10 mouse cellular contexts compared by ENCODE assay signal in the genomic region with DNA sequence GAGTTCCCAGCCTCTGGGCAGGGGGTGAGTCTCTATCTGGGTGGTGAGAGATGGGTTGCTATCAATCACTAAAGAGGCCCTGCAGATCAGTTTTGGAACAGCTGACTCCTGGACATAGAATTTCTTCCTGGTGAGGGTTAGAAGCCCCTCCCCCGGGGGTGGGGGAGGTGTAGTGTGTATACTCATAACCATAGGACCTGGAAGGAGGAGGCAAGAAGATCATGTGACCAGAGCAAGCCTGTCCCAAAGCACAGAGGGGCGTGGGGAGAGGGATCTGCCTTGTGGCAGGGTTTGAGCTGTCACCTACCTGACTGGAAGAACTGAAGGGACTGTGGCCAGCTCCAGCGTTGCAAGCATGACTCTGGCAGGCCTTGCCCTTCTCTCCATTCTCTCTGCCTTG. TPM values are rescaled to one million over a fixed set of nuclear protein-coding genes. Genes with fewer than 3 reads are reported as not detected.
DNase-seq lines count a peak whose midpoint lies in the region; ATAC-seq and TF ChIP-seq lines count a peak whose summit lies in the region.
"Had no signal": no experiment of that assay in that cellular context is flagged by ENCODE, and none has a peak within 500 bp of the region (broad histone marks: within the 10 kb centered on the region; RNA-seq: fewer than 3 reads in every experiment).

No protein-coding gene starts in this region.

- 36% methylated on average over 3 of the region's 3 CpGs for WGBS in limb, embryonic 11.5 days
- WGBS in limb, embryonic 10.5 days = 41% methylated on average over 3 of the region's 3 CpGs
- 34% methylated on average over 3 of the region's 3 CpGs for WGBS in hindbrain, postnatal 0 days
- 24% methylated on average over 3 of the region's 3 CpGs for WGBS in stomach, embryonic 14.5 days
- 32% methylated on average over 3 of the region's 3 CpGs for WGBS in intestine, embryonic 15.5 days

- no peaks in the 10 kb centered on the region for H3K36me3 ChIP-seq in limb, embryonic 11.5 days (ENCODE audit: control insufficient read depth, insufficient read depth, low read length)
- no peaks in the 10 kb centered on the region for H3K36me3 ChIP-seq in limb, embryonic 10.5 days
- H3K36me3 ChIP-seq in hindbrain, postnatal 0 days (ENCODE audit: insufficient read depth, low read length) = no peaks in the 10 kb centered on the region
- H3K36me3 ChIP-seq in stomach, embryonic 14.5 days (ENCODE audit: control insufficient read depth, insufficient read depth, low read length) = no peaks in the 10 kb centered on the region
- H3K36me3 ChIP-seq in intestine, embryonic 15.5 days = no peaks in the 10 kb centered on the region

- H3K27ac ChIP-seq in limb, embryonic 11.5 days (replicated peaks; ENCODE audit: low read depth, low read length) = no peak overlapping the region
- H3K27ac ChIP-seq in limb, embryonic 10.5 days = no peak overlapping the region
- peak overlapping the region; percentile 64; the same call in 1 of the 2 replicates for H3K27ac ChIP-seq in hindbrain, postnatal 0 days
- peak overlapping the region; percentile 53 for H3K27ac ChIP-seq in stomach, embryonic 14.5 days (ENCODE audit: low read length)
- H3K27ac ChIP-seq in intestine, embryonic 15.5 days = no peak overlapping the region

- H3K27me3 ChIP-seq in limb, embryonic 11.5 days (ENCODE audit: control insufficient read depth, insufficient read depth, low read length) = no peaks in the 10 kb centered on the region
- H3K27me3 ChIP-seq in limb, embryonic 10.5 days (ENCODE audit: low read depth, poor library complexity, severe bottlenecking) = no peaks in the 10 kb centered on the region
- no peaks in the 10 kb centered on the region for H3K27me3 ChIP-seq in hindbrain, postnatal 0 days (ENCODE audit: insufficient read depth, low read length)
- H3K27me3 ChIP-seq in stomach, embryonic 14.5 days (ENCODE audit: control insufficient read depth, insufficient read depth, low read length) = no peaks in the 10 kb centered on the region
- no peaks in the 10 kb centered on the region for H3K27me3 ChIP-seq in intestine, embryonic 15.5 days (replicated peaks)

- no peak for TF ChIP-seq CTCF in hindbrain, postnatal 0 days (IDR thresholded peaks at IDR 0.05; ENCODE audit: low read depth)

- H3K4me2 ChIP-seq in limb, embryonic 11.5 days (ENCODE audit: low read depth, severe bottlenecking) = no peak overlapping the region
- no peak overlapping the region for H3K4me2 ChIP-seq in hindbrain, postnatal 0 days (ENCODE audit: low read depth, low read length)
- H3K4me2 ChIP-seq in stomach, embryonic 14.5 days (replicated peaks; ENCODE audit: low read depth, low read length) = no peak overlapping the region
- no peak overlapping the region for H3K4me2 ChIP-seq in intestine, embryonic 15.5 days (replicated peaks)

- no peak overlapping the region for H3K4me3 ChIP-seq in limb, embryonic 11.5 days (ENCODE audit: low read depth, low read length)
- H3K4me3 ChIP-seq in limb, embryonic 10.5 days = no peak overlapping the region
- H3K4me3 ChIP-seq in hindbrain, postnatal 0 days (ENCODE audit: low read length) = no peak overlapping the region
- no peak overlapping the region for H3K4me3 ChIP-seq in stomach, embryonic 14.5 days (ENCODE audit: low read depth, low read length)
- H3K4me3 ChIP-seq in intestine, embryonic 15.5 days (replicated peaks) = no peak overlapping the region
- H3K4me3 ChIP-seq: myocyte had no signal

- ATAC-seq in limb, embryonic 11.5 days (ENCODE audit: insufficient number of reproducible peaks, low FRiP score, low TSS enrichment, low read depth) = no peak
- peak; percentile 62; the same call in 1 of the 2 replicates for ATAC-seq in hindbrain, postnatal 0 days
- peak; percentile 65; the same call in 1 of the 2 replicates for ATAC-seq in stomach, embryonic 14.5 days (ENCODE audit: insufficient number of reproducible peaks, insufficient read depth, low FRiP score, low read depth)
- no peak; the same call in 1 of the 2 replicates for ATAC-seq in intestine, embryonic 15.5 days

- H3K9ac ChIP-seq in limb, embryonic 11.5 days (ENCODE audit: low read length) = no peak overlapping the region
- H3K9ac ChIP-seq in hindbrain, postnatal 0 days (replicated peaks; ENCODE audit: low read length) = no peak overlapping the region
- H3K9ac ChIP-seq in stomach, embryonic 14.5 days (replicated peaks; ENCODE audit: low read depth, low read length) = no peak overlapping the region
- H3K9ac ChIP-seq in intestine, embryonic 15.5 days = no peak overlapping the region

- no peaks in the 10 kb centered on the region for H3K9me3 ChIP-seq in limb, embryonic 11.5 days (ENCODE audit: control insufficient read depth, low read length)
- no peaks in the 10 kb centered on the region for H3K9me3 ChIP-seq in limb, embryonic 10.5 days (replicated peaks)
- no peaks in the 10 kb centered on the region for H3K9me3 ChIP-seq in hindbrain, postnatal 0 days (ENCODE audit: low read length)
- no peaks in the 10 kb centered on the region for H3K9me3 ChIP-seq in stomach, embryonic 14.5 days (ENCODE audit: control insufficient read depth, low read depth, low read length)
- H3K9me3 ChIP-seq in intestine, embryonic 15.5 days = no peaks in the 10 kb centered on the region

- H3K4me1 ChIP-seq in limb, embryonic 11.5 days (ENCODE audit: control insufficient read depth, insufficient read depth, low read length) = peaks cover 3% of the 10 kb centered on the region; the same call in 1 of the 2 replicates
- peaks cover 19% of the 10 kb centered on the region for H3K4me1 ChIP-seq in limb, embryonic 10.5 days
- no peaks in the 10 kb centered on the region for H3K4me1 ChIP-seq in hindbrain, postnatal 0 days (ENCODE audit: insufficient read depth, low read length)
- H3K4me1 ChIP-seq in stomach, embryonic 14.5 days (ENCODE audit: control insufficient read depth, insufficient read depth, low read length) = 0 out of 2 replicates have a peak, but pooled peaks cover 5% of the 10 kb centered on the region
- H3K4me1 ChIP-seq in intestine, embryonic 15.5 days (replicated peaks) = 0 out of 2 replicates have a peak, but pooled peaks cover 4% of the 10 kb centered on the region

- DNase-seq in limb, embryonic 11.5 days (ENCODE audit: low spot score) = peak; percentile 25
- no peak for DNase-seq in limb, embryonic 10.5 days (ENCODE audit: low spot score)
- DNase-seq in embryo, embryonic 11 days = peak; percentile 60
- no peak for DNase-seq in hindbrain, postnatal 0 days (ENCODE audit: low spot score)
- no peak for DNase-seq in urinary bladder, postnatal 25 days (ENCODE audit: low spot score)
- DNase-seq in layer of hippocampus, postnatal 10 days (ENCODE audit: low spot score in 2 of 2) = no peak
- DNase-seq: left cerebral cortex, postnatal 4 days had no signal

RNA-seq across cellular contexts. Expression of a gene that starts 18.1 kb away (rescaled TPM):
- 60.2 and 65.0 TPM in 2 replicates for polyA plus RNA-seq in limb, embryonic 11.5 days (2014; fragmentation: Nextera tagmentation; extraction: Ambion mirVana)
- 51.3 and 53.6 TPM in 2 replicates for polyA plus RNA-seq in limb, embryonic 10.5 days (2016; fragmentation: Nextera tagmentation; extraction: Ambion mirVana)
- total RNA-seq in hindbrain, postnatal 0 days (2014; rRNA removed) = 16.1 and 18.9 TPM in 2 replicates
- polyA plus RNA-seq in hindbrain, postnatal 0 days (2015; fragmentation: Nextera tagmentation; extraction: Ambion mirVana) = 36.2 and 45.3 TPM in 2 replicates
- 57.4 and 65.0 TPM in 2 replicates for polyA plus RNA-seq in stomach, embryonic 14.5 days (2014; fragmentation: Nextera tagmentation; extraction: Ambion mirVana)
- 52.1 and 53.7 TPM in 2 replicates for polyA plus RNA-seq in intestine, embryonic 15.5 days (2015; fragmentation: Nextera tagmentation; extraction: Ambion mirVana)
- 10 to 100 TPM; 20.2 to 25.7 TPM for total RNA-seq in layer of hippocampus, postnatal 10 days (2021)

RNA-seq across cellular contexts. Expression of a gene that starts 35.9 kb away (rescaled TPM):
- polyA plus RNA-seq in limb, embryonic 11.5 days (2014; fragmentation: Nextera tagmentation; extraction: Ambion mirVana) = 26.2 and 28.2 TPM in 2 replicates
- 15.7 and 21.7 TPM in 2 replicates for polyA plus RNA-seq in limb, embryonic 10.5 days (2016; fragmentation: Nextera tagmentation; extraction: Ambion mirVana)
- 24.5 and 36.3 TPM in 2 replicates for total RNA-seq in hindbrain, postnatal 0 days (2014; rRNA removed)
- 55.5 and 57.4 TPM in 2 replicates for polyA plus RNA-seq in hindbrain, postnatal 0 days (2015; fragmentation: Nextera tagmentation; extraction: Ambion mirVana)
- 42.8 and 47.2 TPM in 2 replicates for polyA plus RNA-seq in stomach, embryonic 14.5 days (2014; fragmentation: Nextera tagmentation; extraction: Ambion mirVana)
- polyA plus RNA-seq in intestine, embryonic 15.5 days (2015; fragmentation: Nextera tagmentation; extraction: Ambion mirVana) = 35.2 and 36.3 TPM in 2 replicates
- total RNA-seq in layer of hippocampus, postnatal 10 days (2021) = 10 to 100 TPM; 26.1 to 27.2 TPM

RNA-seq across cellular contexts. Expression of a gene that starts 59.4 kb away (rescaled TPM):
- 22.8 and 23.8 TPM in 2 replicates for polyA plus RNA-seq in limb, embryonic 11.5 days (2014; fragmentation: Nextera tagmentation; extraction: Ambion mirVana)
- polyA plus RNA-seq in limb, embryonic 10.5 days (2016; fragmentation: Nextera tagmentation; extraction: Ambion mirVana) = 13.8 and 20.9 TPM in 2 replicates
- 14.8 and 15.8 TPM in 2 replicates for total RNA-seq in hindbrain, postnatal 0 days (2014; rRNA removed)
- 33.5 and 36.5 TPM in 2 replicates for polyA plus RNA-seq in hindbrain, postnatal 0 days (2015; fragmentation: Nextera tagmentation; extraction: Ambion mirVana)
- 20.3 and 25.6 TPM in 2 replicates for polyA plus RNA-seq in stomach, embryonic 14.5 days (2014; fragmentation: Nextera tagmentation; extraction: Ambion mirVana)
- 13.5 and 14.0 TPM in 2 replicates for polyA plus RNA-seq in intestine, embryonic 15.5 days (2015; fragmentation: Nextera tagmentation; extraction: Ambion mirVana)
- total RNA-seq in layer of hippocampus, postnatal 10 days (2021) = 10 to 100 TPM; 41.7 to 42.6 TPM

Comparison
In these comparisons a context has a peak if more than half of its experiments do, and no peak if none do; other contexts are left out.
1. DNase-seq: peak in limb, embryonic 11.5 days (single experiment) and embryo, embryonic 11 days (single experiment); none in limb, embryonic 10.5 days (single experiment), hindbrain, postnatal 0 days (single experiment), urinary bladder, postnatal 25 days (single experiment) and layer of hippocampus, postnatal 10 days (0 of 2).
2. ATAC-seq: peak in hindbrain, postnatal 0 days (single experiment) and stomach, embryonic 14.5 days (single experiment); none in limb, embryonic 11.5 days (single experiment) and intestine, embryonic 15.5 days (single experiment).
3. H3K27ac ChIP-seq: peak in hindbrain, postnatal 0 days (single experiment) and stomach, embryonic 14.5 days (single experiment); none in limb, embryonic 11.5 days (single experiment), limb, embryonic 10.5 days (single experiment) and intestine, embryonic 15.5 days (single experiment).